Mouse (Mus musculus) regulatory T cell (primary cell): ENCODE measurements around the gene Htr5a.

Experiments used
- in situ Hi-C: fragments of 300-600 bp; cut with MboI, MseI; formaldehyde crosslinking; loops from one replicate; pipeline ENCODE4 v1.15.1; 2025; ENCODE audit warnings: high pct_unique_total_duplicates

Gene Htr5a

GRCm38 (mm10) chr5:27881261-27881660, 39.3 kb downstream of the Htr5a start:
- in situ Hi-C loops, result no loop called here

GRCm38 (mm10) chr5:27888080-27888479, 46.1 kb downstream of the Htr5a start:
- in situ Hi-C loops, result no loop called here

GRCm38 (mm10) chr5:27895961-27896360, 54.0 kb downstream of the Htr5a start:
- in situ Hi-C loops, result no loop called here

DNA sequence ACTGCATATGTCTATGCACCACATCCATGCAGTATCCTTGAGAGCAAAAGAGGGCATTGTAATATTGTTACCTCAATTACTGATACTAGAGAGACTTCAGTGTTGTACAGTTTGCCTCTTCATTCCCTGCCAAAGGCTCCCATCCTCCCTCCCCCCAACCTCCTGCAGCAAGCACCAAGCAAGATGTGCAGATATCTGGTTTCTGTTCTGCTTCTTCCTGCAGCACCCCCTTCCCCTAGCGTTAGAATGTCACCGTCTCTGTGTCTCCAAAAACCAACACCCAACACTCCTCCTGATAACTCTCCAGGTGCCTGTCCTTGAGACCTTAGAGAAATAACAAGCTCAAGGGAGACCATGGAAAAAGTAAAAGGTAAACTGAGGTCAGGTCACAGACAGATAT, 57.8 kb downstream of the Htr5a start:
- in situ Hi-C loops, result no loop called here

DNA sequence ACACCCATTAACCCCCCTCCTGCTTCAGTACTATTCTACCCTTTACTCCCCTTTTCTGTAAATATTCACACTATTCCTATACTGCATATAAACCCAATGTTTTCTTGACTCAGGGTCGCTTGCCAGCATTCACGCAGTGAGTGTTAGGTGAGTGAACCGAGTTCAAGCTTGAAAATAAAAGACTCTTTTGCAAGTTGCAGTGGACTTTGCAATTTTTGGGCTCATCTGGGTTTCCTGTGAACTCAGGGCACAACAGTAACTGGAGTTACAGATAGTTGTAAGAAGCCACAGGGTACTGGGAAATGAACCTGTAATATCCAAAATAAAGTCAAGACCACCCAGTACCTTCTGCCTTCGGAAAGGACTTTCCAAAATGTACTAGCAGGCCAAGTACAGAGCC, 58.2 kb downstream of the Htr5a start:
- in situ Hi-C loops, result no loop called here
